Mouse (Mus musculus): ENCODE data around the gene Stk4.

Gene Stk4

DNA sequence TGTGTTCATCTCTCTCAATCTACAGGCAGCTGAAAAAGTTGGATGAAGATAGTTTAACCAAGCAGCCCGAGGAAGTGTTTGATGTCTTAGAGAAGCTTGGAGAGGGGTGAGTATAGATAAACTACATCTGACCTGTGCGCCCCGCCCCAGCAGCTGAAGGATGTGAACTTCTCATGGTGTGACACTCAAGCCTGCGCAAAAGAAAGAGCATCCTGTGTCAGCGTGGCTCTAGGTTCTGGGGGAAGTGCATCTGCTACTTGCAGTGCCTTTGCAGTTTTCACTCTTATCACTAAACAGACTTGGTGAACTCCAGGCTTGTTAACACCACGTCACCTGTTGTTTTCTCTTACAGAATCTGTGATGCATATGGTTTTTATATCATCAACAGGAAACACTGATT, 9.4 kb downstream of the Stk4 start:
- no peak for DNase-seq (ENCODE audit: low spot score)

- no peak for DNase-seq (ENCODE audit: low spot score)
Observed at GRCm38 (mm10) chr2:164081577-164081976, 11.5 kb downstream of the Stk4 start.

GRCm38 (mm10) chr2:164082175-164082574, 12.1 kb downstream of the Stk4 start:
- no peak for DNase-seq (ENCODE audit: low spot score)

DNA sequence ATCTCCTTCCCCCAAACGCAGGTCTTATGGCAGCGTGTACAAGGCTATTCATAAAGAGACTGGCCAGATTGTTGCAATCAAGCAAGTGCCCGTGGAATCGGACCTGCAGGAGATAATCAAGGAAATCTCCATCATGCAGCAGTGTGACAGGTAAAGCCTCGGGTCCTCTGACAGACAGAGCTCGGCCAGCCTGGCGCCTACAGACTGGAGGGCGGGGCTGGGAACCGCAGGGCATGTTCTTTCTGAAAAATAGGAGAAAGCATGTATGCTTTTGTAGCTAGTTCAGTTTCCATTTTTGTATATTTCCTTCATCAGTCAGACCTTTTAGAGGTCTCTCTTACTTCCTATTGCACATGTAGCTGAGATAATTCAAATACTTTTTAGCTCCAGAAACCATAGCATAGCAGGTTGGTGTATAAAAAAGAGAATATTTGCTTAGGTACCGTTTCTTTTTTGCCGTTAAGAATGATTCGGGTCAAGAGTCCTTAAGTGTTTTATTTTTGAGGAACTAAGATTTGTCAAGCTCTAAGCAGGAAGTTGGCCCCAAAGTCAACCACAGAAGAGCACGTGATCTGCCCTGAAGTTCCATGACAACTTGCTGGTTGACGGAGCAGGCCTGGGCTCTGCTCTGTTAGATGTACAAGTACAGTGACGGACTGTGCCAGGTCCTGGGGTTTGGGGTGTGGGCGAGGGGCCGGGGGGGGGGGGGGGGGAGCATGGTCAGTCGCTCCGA, 13.7 kb downstream of the Stk4 start:
- DNase-seq (ENCODE audit: low spot score), result no peak

DNA sequence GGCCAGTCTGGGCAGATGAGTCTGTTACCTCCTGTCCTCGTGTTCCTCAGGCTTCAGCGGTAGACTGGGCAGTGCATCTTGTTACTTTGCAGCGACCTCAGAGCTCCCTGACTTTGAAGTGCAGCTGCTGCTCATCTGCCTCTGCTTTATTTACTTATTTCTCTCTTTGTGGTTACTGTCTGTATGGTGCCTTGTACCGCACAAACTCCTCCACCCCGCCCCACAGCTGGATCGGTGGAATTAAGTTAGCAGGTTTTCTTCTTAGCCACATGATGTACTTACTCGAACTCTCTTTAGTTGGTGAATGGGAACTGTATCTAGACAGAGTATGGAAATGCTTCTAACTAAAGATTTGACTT, 14.2 kb downstream of the Stk4 start:
- no peak for DNase-seq (ENCODE audit: low spot score)

DNA sequence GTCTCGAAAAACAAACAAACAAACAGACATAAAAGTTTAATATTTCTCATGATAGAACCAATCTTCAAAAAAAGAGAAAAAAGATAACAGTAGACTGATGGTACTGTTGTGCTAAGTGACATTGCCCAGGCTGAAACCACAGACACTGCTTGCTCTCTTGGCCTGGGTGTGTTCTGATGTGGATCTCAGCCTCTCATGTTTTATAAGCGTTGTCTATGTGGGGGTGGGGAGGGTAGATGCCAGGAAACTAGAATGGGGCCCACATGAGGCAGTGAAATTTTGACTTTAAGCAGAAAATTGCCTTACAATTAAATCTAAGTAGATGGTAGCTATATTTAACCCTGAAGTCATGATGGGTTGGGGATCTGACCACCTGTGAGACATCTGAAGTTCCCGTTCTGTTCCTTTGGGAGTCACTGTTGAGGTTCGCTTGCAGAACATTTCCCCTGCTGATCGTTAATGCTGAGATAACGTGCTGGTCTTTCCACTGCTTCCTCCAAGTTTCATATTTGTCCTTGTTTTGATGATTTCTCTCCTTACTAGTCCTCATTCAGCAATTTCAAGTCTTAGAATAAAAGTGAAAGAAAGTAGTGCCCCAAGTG, 17.4 kb downstream of the Stk4 start:
- no peak for DNase-seq (ENCODE audit: low spot score)

DNA sequence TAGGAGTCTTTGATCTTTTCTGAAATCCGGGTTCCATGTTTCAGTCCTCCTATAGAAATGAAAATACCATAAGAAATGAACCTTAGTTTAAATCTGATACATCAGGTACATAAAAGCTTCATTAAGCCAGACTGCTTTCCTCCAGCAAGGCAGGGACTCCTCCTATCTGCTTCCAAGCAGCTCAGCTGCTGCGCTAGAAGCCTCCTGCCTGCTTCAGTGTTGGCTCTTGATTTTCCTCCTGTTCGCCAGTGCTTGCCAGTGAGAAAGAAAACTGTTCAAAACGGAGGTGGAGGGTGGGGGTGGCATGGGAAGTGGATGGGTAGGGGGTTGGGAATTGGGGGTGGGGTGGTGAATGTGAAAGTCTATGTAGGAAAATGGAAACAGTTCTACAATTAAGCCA, 19.4 kb downstream of the Stk4 start:
- no peak for DNase-seq (ENCODE audit: low spot score)

DNA sequence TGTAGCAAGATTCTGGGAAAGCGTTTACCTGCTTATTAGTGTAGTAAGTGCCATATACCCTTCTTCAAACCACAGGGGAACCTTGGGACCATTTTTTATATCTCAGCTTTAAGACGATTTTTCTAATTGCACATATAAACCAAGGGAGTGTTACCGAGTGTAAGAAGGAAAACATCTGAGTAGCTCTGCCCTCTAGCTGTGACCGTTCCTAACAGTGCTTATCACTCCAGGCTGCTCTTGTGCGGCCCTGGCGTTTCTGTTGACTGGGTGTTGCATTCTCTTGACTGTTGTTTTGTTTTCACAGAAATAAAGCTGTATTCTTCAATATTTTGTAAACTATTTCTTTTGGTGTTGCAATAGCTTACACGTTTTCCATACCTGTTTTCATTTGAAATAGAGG, 24.0 kb downstream of the Stk4 start:
- DNase-seq (ENCODE audit: low spot score), result no peak

GRCm38 (mm10) chr2:164098603-164099250, 28.6 kb downstream of the Stk4 start:
- DNase-seq (ENCODE audit: low spot score), result no peak

- no peak for DNase-seq (ENCODE audit: low spot score)
Observed at GRCm38 (mm10) chr2:164101936-164102335, 31.8 kb downstream of the Stk4 start.

DNA sequence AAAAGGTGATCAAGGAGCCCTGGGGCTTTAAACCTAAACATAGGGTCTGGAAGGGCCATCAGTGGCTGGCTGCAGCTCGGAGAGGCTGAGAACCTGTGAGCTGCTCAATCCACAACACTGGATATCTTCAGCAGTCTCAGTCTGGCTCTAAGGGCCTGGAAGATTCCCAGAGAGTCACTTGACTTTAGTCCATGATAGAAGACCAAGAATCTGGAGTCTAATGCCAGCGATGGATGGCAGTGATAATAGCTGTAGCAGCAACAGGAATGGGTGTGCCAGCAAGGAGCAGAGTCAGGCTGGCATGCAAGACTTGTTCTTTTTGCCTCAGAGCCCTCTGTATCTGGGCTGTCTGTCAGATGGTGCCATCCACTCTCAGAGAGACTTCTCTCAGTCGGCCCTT, 32.2 kb downstream of the Stk4 start:
- no peak for DNase-seq (ENCODE audit: low spot score)

- DNase-seq (ENCODE audit: low spot score), result peak; percentile 36
Observed at GRCm38 (mm10) chr2:164103501-164103900, 33.4 kb downstream of the Stk4 start.

DNA sequence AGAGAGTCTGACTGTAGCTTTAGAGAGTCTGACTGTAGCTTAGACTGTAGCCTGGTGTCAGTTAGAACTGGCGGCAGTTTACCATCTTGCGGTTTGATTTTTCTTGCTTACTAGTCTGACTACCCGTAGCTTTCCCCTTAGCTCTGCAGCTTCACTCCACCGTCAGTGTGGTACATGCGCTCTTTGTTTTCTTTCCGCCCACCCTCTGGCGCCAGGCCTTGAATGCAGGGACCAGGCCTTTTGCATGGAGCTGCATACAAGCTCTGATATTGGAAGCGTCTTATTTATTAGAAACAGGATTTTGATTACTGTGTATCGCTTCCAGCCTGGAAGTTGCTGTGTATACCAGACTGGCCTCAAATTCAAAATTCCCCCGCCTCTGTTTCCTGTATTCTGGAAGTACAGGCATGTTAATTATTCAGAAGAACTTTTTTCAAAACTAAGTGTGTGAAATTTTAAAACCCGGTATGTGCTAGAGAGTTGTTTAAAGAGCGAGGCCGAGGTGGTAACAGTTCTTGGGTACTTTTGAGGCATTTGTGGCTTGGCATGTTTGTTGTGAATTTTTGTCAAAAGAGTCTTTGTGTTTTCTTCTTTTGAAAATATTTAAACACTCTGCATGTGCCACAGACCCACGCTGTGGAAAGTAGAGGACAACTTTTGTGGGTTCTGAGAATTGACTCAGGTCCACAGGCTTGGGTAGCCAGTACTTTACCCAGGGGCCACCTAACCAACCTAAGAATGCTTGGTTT, 36.3 kb downstream of the Stk4 start:
- DNase-seq (ENCODE audit: low spot score), result no peak

DNA sequence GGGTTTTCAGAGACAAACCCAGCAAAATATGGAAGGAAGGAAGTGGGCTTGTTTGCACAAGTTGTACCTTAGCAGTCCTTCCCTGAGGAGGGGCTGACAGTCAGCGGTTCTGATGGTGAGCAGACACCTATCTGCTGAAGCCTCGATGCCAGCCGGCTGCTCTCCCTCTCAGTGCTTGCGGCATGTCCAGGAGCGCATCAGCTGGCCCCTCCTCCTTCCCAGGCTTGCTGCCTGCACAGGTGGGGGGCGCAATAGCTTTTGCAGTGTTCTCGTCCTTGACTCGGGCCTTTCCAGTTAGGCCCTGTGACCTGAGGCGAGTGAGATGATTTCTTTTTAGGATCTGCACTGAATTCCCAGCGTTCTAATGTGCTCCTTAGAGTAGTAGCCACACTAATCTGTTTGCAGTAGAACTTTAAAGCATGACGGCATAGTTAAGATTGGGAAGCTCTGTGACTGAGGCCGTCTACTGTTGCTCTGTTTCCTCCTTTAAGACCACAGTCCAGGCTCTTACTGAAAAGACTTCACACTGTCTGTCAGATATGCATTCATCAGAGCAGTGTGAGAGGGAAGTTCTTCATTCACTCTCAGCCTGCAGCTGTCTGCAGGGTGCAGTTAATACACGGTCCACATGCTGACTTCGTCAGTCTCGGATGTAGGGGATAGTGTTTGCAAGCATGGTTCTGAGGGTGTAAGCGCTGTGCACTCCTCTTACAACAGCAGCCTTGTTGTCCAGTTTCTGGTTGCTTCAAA, 37.2 kb downstream of the Stk4 start:
- DNase-seq (ENCODE audit: low spot score), result no peak

DNA sequence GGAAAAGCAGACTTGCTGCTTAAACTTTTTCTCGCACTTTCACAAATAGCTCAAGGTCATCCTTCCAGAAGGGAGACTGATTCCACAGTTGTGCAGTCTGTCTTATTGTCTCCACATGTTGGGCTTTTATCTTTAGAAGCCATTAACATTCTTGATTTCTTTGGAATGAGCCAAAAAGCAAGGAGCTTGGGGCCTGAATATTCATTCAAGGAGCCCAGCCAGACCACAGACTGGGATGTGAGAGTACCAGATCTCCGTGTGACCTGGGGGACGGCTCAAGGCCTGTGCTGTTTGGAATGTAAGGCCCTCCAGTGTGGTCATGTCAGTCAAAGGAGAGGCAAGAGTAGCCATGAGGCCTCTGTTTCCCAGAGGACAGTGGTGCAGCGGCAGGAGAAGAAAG, 38.4 kb downstream of the Stk4 start:
- DNase-seq (ENCODE audit: low spot score), result no peak

DNA sequence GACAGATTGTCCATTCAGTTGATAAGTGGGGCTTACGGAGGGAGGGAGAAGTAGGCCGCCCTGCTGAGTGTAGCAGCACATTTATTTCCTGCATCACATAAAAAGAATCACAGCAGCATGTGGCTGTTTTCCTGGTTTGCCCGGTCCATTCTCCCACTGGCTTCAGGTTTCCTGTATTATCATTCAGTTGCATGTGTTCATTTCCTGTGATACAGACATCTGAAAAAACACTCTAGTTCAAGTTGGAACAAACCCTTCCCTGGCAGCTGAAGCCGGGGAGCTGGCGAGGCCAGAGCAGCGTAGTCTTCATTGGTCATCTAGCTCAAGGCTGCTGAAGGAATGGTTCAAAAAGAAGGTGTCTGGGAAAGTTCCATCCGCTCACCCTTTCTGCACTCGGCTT, 41.4 kb downstream of the Stk4 start:
- DNase-seq (ENCODE audit: low spot score), result no peak

- DNase-seq (ENCODE audit: low spot score), result no peak
Observed at GRCm38 (mm10) chr2:164114051-164114450, 43.9 kb downstream of the Stk4 start.

DNA sequence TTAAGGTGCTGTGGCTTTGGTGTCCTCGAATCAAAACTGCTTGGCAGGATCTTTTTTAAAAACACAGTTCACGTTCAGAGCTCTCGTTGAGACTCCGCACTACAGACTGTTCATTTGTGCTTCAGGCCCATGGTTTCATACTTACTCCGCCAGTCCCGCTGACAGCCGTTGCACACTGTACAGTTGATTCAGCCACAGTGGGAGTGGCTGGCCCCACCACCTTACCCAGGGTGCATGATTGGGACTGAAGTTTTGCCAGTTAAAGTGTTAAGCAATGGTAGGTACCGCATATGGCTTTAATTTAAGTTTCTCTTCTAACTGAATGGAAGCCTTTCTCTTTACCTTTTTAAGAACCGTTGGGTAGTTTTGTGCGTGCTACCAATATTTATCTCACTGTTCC, 45.4 kb downstream of the Stk4 start:
- no peak for DNase-seq (ENCODE audit: low spot score)

- DNase-seq (ENCODE audit: low spot score), result no peak
Observed at GRCm38 (mm10) chr2:164119503-164119902, 49.4 kb downstream of the Stk4 start.

DNA sequence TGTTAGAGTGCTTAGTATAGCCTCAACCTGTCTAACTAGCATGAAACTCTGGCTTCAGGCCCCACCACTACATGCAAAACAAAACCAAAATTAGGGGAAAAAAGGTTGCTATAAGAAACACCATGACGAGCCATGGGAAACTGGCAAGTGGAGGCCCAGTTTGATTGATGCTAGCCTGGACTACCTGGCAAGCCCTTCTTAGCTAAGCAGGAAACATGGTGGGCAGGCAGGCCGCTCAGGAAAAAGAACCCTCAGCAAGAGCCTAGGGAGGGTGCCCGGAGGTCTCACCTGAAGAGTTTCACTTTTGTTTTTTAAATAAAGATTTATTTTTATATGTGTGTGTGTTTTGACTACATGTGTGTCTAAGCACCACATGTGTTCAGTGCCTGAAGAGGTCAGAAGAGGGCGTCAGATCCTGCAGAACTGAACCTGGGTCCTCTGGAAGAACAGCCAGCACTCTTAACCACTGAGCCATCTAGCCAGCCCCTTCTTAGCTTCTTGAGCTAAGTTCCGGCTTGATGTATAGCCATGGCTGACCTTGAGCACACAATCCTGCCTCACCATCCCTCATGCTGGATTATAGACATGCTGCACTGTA, 53.1 kb downstream of the Stk4 start:
- DNase-seq (ENCODE audit: low spot score), result no peak

- no peak for DNase-seq (ENCODE audit: low spot score)
Observed at GRCm38 (mm10) chr2:164126533-164126955, 56.4 kb downstream of the Stk4 start.

GRCm38 (mm10) chr2:164127297-164127696, 57.2 kb downstream of the Stk4 start:
- DNase-seq (ENCODE audit: low spot score), result no peak

Measured in c-Kit-positive CD71-positive TER-119-positive erythroid progenitor cells, embryonic 14.5 days (primary cell).